Mouse (Mus musculus) hindbrain, embryonic 12.5 days (tissue): ENCODE results near the gene Bcl7a. TPM values are rescaled to one million over a fixed set of nuclear protein-coding genes. Genes with fewer than 3 reads are reported as not detected.

Experiments
- ATAC-seq: fragments of 200-750 bp; cut with Nextera tagmentation; 2 replicates; pipeline ENCODE4 v1.8.0; 2017; ENCODE audit warnings: moderate TSS enrichment; ENCODE audit not compliant: low FRiP score
- H3K27ac ChIP-seq: fragments of 300-500 bp; sonication (generic); 2 replicates; pipeline ENCODE4 v1.5.1; 2016; ENCODE audit warnings: mild to moderate bottlenecking
- H3K27me3 ChIP-seq: fragments of 300-500 bp; sonication (generic); 2 replicates; pipeline ENCODE4 v1.6.1; 2016; ENCODE audit warnings: mild to moderate bottlenecking
- H3K36me3 ChIP-seq: fragments of 300-500 bp; sonication (generic); 2 replicates; pipeline ENCODE4 v1.6.1; 2016; ENCODE audit warnings: mild to moderate bottlenecking
- H3K4me1 ChIP-seq: fragments of 300-500 bp; sonication (generic); 2 replicates; pipeline ENCODE4 v1.6.1; 2016
- H3K4me2 ChIP-seq: fragments of 300-500 bp; sonication (generic); replicated peaks from 2 replicates; pipeline ENCODE4 v1.6.1; 2016; ENCODE audit warnings: mild to moderate bottlenecking
- H3K4me3 ChIP-seq: fragments of 300-500 bp; sonication (generic); 2 replicates; pipeline ENCODE4 v1.5.1; 2016; ENCODE audit warnings: mild to moderate bottlenecking
- H3K9ac ChIP-seq: fragments of 300-500 bp; sonication (generic); 2 replicates; pipeline ENCODE4 v1.6.1; 2016; ENCODE audit warnings: mild to moderate bottlenecking, moderate library complexity
- H3K9me3 ChIP-seq: fragments of 300-500 bp; sonication (generic); replicated peaks from 2 replicates; pipeline ENCODE4 v1.6.1; 2016; ENCODE audit warnings: mild to moderate bottlenecking
- WGBS: fragments of 180-500 bp; shearing (Covaris S2); methylation state at CpG from one replicate; pipeline ENCODE4 v1.1.7; 2016; 5-methylcytosine and 5-hydroxymethylcytosine counted together
- polyA plus RNA-seq: library from polyadenylated mRNA; unstranded; fragments of >200 nt; fragmentation: Nextera tagmentation; extraction: Ambion mirVana; gene quantifications from 2 replicates; pipeline ENCODE4 v1.2.1, GENCODE M21; 2016

The Bcl7a gene
- polyA plus RNA-seq, 1 experiment from 2014 or later = 56.6 TPM

DNA sequence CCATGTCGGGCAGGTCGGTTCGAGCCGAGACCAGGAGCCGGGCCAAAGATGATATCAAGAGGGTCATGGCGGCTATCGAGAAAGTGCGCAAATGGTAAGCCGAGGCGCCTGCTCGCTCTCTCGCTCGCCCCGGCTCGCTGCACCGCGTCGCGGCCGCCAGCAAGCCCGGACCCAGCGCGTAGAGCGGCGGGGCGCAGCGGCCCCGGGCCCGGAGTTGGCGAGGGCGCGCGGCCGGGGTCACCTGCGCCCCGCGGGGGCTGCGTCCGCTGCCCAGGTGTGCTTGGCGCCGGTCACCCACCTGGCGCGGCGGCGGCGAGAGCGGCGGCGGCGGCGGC, 961 bp downstream of the Bcl7a start:
- 0% methylated on average over 39 of the region's 51 CpGs for WGBS
- Histone ChIP-seq H3K4me2 (peak overlapping the region; percentile 91), H3K9ac (peak overlapping the region; percentile 99), H3K9me3 (no peaks in the 10 kb centered on the region), H3K36me3 (no peaks in the 10 kb centered on the region), H3K27ac (peak overlapping the region; percentile 100), H3K4me1 (peaks cover 32% of the 10 kb centered on the region), H3K27me3 (no peaks in the 10 kb centered on the region), H3K4me3 (peak overlapping the region; percentile 97)
- ATAC-seq = no peak

GRCm38 (mm10) chr5:123344963-123345852, 1.6 kb downstream of the Bcl7a start:
- peak; percentile 29; the same call in 1 of the 2 replicates for ATAC-seq
- H3K9me3 ChIP-seq = no peaks in the 10 kb centered on the region
- under 1% methylated on average over 57 of the region's 87 CpGs for WGBS
- H3K9ac ChIP-seq = peak overlapping the region; percentile 99
- H3K36me3 ChIP-seq = no peaks in the 10 kb centered on the region
- H3K27me3 ChIP-seq = no peaks in the 10 kb centered on the region
- peak overlapping the region; percentile 97 for H3K4me3 ChIP-seq
- peaks cover 33% of the 10 kb centered on the region for H3K4me1 ChIP-seq
- H3K27ac ChIP-seq = peak overlapping the region; percentile 100
- peak overlapping the region; percentile 91 for H3K4me2 ChIP-seq

- peak overlapping the region; percentile 99 for H3K9ac ChIP-seq
- H3K4me3 ChIP-seq = peak overlapping the region; percentile 97
- WGBS = 2% methylated on average over 22 of the region's 22 CpGs
- peak overlapping the region; percentile 91 for H3K4me2 ChIP-seq
- peak overlapping the region; percentile 100 for H3K27ac ChIP-seq
- H3K27me3 ChIP-seq = no peaks in the 10 kb centered on the region
- no peaks in the 10 kb centered on the region for H3K9me3 ChIP-seq
- ATAC-seq = peak; percentile 66
- no peaks in the 10 kb centered on the region for H3K36me3 ChIP-seq
- H3K4me1 ChIP-seq = peaks cover 39% of the 10 kb centered on the region
These were observed 2.4 kb downstream of the Bcl7a start for GRCm38 (mm10) chr5:123345853-123346654.

DNA sequence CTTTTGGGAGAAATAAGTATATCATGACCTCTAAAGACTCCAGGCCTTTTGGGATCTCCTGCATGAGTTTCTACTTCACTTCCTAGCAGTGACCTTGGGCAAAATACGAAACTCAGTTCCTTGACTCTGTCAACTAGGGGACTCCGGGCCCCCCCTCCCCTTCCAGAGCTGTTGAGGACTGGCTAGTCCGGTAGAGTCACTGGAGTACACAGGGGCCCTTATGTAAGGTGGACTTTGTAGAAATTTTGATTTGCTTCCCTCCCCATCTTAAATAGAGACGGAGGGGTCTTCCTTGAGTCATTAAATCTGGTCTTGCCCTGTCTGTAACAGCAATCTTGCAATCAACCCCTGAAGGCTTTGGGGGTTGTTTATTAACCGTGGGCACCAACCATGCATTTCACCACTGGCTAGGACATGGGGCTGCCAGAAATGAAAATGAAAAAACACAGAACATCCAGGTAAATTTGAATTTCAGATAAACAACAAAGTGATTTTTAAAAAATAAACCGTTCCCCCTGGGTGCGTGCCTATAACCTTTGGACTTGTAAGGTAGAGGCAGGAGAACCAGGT, 3.2 kb downstream of the Bcl7a start:
- ATAC-seq = no peak
- no peaks in the 10 kb centered on the region for H3K9me3 ChIP-seq
- 59% methylated on average over 7 of the region's 7 CpGs for WGBS
- H3K4me1 ChIP-seq = peaks cover 39% of the 10 kb centered on the region
- H3K9ac ChIP-seq = peak overlapping the region; percentile 99
- H3K27ac ChIP-seq = peak overlapping the region; percentile 100
- peaks cover 3% of the 10 kb centered on the region; the same call in 1 of the 2 replicates for H3K36me3 ChIP-seq
- no peaks in the 10 kb centered on the region for H3K27me3 ChIP-seq
- peak overlapping the region; percentile 91 for H3K4me2 ChIP-seq
- H3K4me3 ChIP-seq = peak overlapping the region; percentile 97

- Histone ChIP-seq H3K27ac (no peak overlapping the region), H3K4me2 (no peak overlapping the region), H3K36me3 (peaks cover 11% of the 10 kb centered on the region), H3K9ac (no peak overlapping the region), H3K4me1 (peaks cover 42% of the 10 kb centered on the region), H3K27me3 (no peaks in the 10 kb centered on the region), H3K4me3 (no peak overlapping the region), H3K9me3 (no peaks in the 10 kb centered on the region)
- no peak for ATAC-seq
- 88% methylated on average over 2 of the region's 2 CpGs for WGBS
These were observed 4.4 kb downstream of the Bcl7a start for GRCm38 (mm10) chr5:123347985-123348384.

DNA sequence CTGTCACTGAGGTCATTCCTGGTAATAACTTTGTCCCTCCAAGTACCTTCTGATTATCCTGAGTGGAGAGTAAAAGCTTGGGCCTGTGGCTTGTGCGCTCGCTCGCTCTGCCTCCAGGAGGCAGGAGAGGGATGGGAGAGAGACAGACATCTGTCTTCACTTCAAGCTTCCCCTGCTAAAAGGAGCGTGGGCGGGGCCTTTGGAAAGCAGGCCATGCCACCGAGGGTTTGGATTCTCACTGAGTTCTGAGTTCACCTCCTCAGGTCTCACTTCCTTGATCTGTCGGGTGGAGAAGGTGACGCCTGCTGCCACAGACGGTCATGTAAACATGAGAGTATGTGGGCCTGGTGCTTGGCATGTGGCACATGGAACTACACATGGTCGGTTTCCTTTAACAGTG, 6.8 kb downstream of the Bcl7a start:
- Histone ChIP-seq H3K4me3 (no peak overlapping the region), H3K27me3 (no peaks in the 10 kb centered on the region), H3K4me1 (peaks cover 37% of the 10 kb centered on the region), H3K4me2 (no peak overlapping the region), H3K9me3 (no peaks in the 10 kb centered on the region), H3K27ac (no peak overlapping the region), H3K9ac (no peak overlapping the region), H3K36me3 (peaks cover 19% of the 10 kb centered on the region)
- 69% methylated on average over 10 of the region's 10 CpGs for WGBS
- ATAC-seq = no peak

- Histone ChIP-seq H3K4me3 (no peak overlapping the region), H3K4me1 (0 out of 2 replicates have a peak, but pooled peaks cover 3% of the 10 kb centered on the region), H3K9ac (no peak overlapping the region), H3K4me2 (no peak overlapping the region), H3K36me3 (peaks cover 72% of the 10 kb centered on the region), H3K9me3 (no peaks in the 10 kb centered on the region), H3K27ac (no peak overlapping the region), H3K27me3 (no peaks in the 10 kb centered on the region)
- ATAC-seq = no peak
- WGBS = 77% methylated on average over 11 of the region's 11 CpGs
These were observed 12.3 kb downstream of the Bcl7a start for GRCm38 (mm10) chr5:123355918-123356317.

- Histone ChIP-seq H3K4me2 (no peak overlapping the region), H3K9me3 (no peaks in the 10 kb centered on the region), H3K4me1 (0 out of 2 replicates have a peak, but pooled peaks cover 3% of the 10 kb centered on the region), H3K27me3 (no peaks in the 10 kb centered on the region), H3K4me3 (no peak overlapping the region), H3K36me3 (peaks cover 81% of the 10 kb centered on the region), H3K9ac (no peak overlapping the region), H3K27ac (no peak overlapping the region)
- 96% methylated on average over 4 of the region's 4 CpGs for WGBS
- no peak for ATAC-seq
These were observed 13.6 kb downstream of the Bcl7a start for GRCm38 (mm10) chr5:123357253-123357652.

DNA sequence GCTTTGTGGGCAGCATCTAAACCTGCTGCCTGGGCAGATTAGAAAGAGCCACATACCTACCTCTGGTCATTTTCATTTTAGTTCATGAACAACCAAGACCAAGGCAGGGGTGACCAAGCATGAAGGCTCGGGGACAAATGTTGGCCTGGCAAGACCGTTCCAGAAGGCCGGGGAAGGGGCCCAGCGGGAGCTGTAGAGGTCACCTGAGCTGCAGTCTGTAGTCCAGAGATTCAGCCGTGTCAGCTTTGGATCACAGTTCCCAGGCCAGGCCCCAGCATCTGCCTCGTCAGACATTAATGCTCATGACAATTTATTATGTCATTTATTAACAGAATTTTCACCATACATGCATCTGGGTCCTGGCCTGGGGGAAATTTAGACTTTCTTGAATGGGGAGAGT, 15.8 kb downstream of the Bcl7a start:
- 83% methylated on average over 6 of the region's 6 CpGs for WGBS
- Histone ChIP-seq H3K36me3 (peaks cover 96% of the 10 kb centered on the region), H3K4me1 (no peaks in the 10 kb centered on the region), H3K4me2 (no peak overlapping the region), H3K27ac (no peak overlapping the region), H3K4me3 (no peak overlapping the region), H3K9me3 (no peaks in the 10 kb centered on the region), H3K27me3 (no peaks in the 10 kb centered on the region), H3K9ac (no peak overlapping the region)
- ATAC-seq = no peak

- WGBS = 86% methylated on average over 4 of the region's 4 CpGs
- no peaks in the 10 kb centered on the region for H3K4me1 ChIP-seq
- peaks cover 88% of the 10 kb centered on the region for H3K36me3 ChIP-seq
- H3K9me3 ChIP-seq = no peaks in the 10 kb centered on the region
- ATAC-seq = no peak
- no peak overlapping the region for H3K27ac ChIP-seq
- H3K9ac ChIP-seq = no peak overlapping the region
- H3K27me3 ChIP-seq = no peaks in the 10 kb centered on the region
- no peak overlapping the region for H3K4me2 ChIP-seq
- no peak overlapping the region for H3K4me3 ChIP-seq
These were observed 19.3 kb downstream of the Bcl7a start for GRCm38 (mm10) chr5:123362911-123363310.

- peaks cover 81% of the 10 kb centered on the region for H3K36me3 ChIP-seq
- no peaks in the 10 kb centered on the region for H3K27me3 ChIP-seq
- no peak overlapping the region for H3K4me2 ChIP-seq
- H3K9ac ChIP-seq = no peak overlapping the region
- no peak overlapping the region for H3K4me3 ChIP-seq
- ATAC-seq = no peak
- no peaks in the 10 kb centered on the region for H3K4me1 ChIP-seq
- no peaks in the 10 kb centered on the region for H3K9me3 ChIP-seq
- H3K27ac ChIP-seq = no peak overlapping the region
- 86% methylated on average over 11 of the region's 11 CpGs for WGBS
These were observed 20.8 kb downstream of the Bcl7a start for GRCm38 (mm10) chr5:123364302-123364971.
